Mouse (Mus musculus): ENCODE results near the gene Gatb.

GRCm38 (mm10) chr3:85677952-85678351 is 104.0 kb downstream of the Gatb start:
- no peak for TF ChIP-seq GATA1 (IDR thresholded peaks at IDR 0.05; ENCODE audit: borderline replicate concordance, low read length)
- no peak for TF ChIP-seq FLI1 (IDR thresholded peaks at IDR 0.05; ENCODE audit: low read length)
